Mouse (Mus musculus) megakaryocyte-erythroid progenitor cell, adult 5-6 weeks (primary cell): ENCODE measurements around the gene Mrpl4. TPM values are rescaled to one million over a fixed set of nuclear protein-coding genes. Genes with fewer than 3 reads are reported as not detected.

Experiments
- ATAC-seq: replicated peaks from 2 replicates; pipeline ENCODE4 v1.8.0; 2016; ENCODE audit warnings: mild to moderate bottlenecking, inconsistent platforms; ENCODE audit not compliant: severe bottlenecking, poor library complexity, low FRiP score, low TSS enrichment
- total RNA-seq, 2 experiments: library from RNA; stranded (forward) in 1 of 2; stranded (reverse) in 1 of 2; fragments of 200-1000, 215-1000 nt in 1 of 2; fragments of >200 nt in 1 of 2; fragmentation: Nextera tagmentation in 1 of 2; gene quantifications; 2 replicates each; pipeline ENCODE4 v1.2.3; 2014 to 2017

Gene Mrpl4
- total RNA-seq (2014; fragmentation: Nextera tagmentation), result 66.2 and 78.8 TPM in 2 replicates
- total RNA-seq (2017), result 23.7 and 43.3 TPM in 2 replicates

DNA sequence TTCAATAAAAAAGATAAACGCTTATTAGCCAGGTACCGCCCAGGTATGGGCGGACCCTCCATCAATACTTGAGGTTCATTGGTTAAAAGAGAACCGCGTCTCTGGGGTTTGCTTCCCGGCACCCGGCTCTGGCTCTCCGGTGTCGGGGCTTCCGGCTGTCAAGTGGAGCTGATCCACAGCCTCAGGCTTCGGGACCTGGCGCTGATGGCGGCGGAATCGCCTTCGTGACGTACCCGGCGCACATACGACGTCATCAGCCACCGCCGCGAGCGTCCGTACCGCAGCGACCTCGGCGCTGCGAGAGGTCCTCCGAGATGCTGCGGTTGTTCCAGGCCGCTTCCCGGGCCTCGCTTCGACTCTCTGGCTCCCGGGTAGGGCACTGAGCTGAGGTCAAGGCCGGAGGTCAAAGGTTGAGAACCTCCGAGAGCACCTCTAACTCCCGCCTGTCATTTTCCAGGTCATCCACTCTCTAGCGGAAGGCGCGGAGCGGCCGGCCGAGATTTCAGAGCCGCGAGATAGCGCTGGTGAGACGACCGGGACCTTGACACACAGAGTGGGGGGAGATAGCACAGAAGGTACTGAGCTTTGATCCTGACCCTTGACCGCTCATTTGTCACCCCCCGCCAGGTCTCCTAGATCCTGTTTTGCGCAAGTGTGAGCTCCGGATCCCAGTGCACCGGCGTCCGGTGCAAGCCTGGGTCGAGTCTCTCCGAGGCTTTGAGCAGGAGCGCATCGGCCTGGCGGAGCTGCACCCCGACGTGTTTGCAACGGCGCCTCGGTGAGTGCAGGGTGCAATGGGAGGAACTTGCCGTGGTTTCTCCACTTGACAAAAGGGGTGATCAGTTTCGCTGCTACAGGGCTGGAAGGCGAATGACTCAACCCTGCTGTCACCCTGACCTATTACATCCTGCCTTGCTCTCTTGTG, at the start of gene Mrpl4:
Gene Mrpl4, plus strand, starts transcription at position 112 of the 925 bp plus-strand sequence.
- ATAC-seq, result peak; percentile 86

- ATAC-seq, result no peak
Observed at GRCm38 (mm10) chr9:20956989-20957388, 45.5 kb upstream of the Mrpl4 start.

DNA sequence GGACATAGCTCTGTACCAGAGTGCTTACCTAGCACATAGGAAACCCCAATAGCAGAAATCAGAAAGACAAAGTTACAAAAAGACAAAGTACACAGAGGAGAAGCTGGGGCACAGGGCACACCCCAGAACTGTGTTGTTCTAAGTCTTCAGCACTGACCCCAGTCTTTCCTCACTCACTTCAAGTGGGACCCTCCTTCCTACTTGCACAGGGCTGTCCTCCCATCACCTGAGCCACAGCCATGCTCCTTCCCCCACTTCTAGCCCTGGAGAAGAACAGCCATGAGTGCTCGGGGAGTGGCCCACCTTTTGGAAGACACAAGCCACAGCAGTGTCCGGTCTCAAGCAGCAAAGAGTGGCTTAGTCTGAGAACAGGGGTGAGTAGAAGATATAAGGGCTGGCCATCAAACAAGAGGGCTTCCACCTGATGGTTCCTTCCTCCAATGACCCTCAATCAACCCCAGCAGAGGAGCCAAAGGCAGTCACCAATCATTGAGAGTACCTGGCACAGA, 43.1 kb upstream of the Mrpl4 start, which contains the start of gene Dnmt1:
Gene Dnmt1, minus strand, starts transcription at position 459 of the 509 bp plus-strand sequence.
- ATAC-seq, result no peak

- ATAC-seq, result no peak
Observed at GRCm38 (mm10) chr9:20961557-20961956, 41.0 kb upstream of the Mrpl4 start.

DNA sequence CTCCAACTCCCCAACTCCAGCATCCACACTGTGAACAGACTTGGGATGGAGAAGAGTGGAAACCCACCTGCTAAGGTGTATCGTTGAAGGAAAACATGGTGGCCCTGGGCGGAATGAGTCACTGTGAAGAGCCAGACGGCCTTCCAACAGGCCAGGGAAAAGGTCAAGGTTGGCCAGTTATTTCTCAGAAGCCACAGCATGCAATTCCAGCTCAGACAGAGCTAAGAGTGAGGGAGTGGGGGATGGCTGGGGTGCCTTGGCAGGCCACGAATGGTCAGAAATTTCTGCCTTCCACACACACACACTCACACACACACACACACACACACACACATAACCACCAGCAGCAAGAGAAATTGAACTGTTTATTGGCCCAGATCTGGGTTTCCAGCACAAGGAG, 36.9 kb upstream of the Mrpl4 start:
- no peak for ATAC-seq

DNA sequence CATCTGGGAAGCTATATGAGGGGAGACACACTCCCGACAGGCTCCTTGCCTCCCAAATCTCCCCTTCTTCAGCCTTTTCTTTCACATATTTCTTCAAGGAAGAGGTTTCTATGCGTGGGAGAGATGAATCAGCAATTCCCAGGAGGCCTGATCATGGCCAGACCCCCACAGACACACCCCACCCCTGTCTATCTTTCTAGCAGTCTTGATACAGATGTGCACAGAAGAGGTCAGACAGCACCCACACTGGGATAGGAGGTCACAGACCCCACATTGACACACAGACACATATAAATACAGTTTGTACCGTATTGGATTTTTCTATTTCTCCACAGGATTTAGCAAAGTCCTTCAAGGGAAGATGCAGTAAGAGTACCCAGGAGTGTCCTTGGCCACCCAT, 36.5 kb upstream of the Mrpl4 start:
- no peak for ATAC-seq

GRCm38 (mm10) chr9:20966747-20967146, 35.8 kb upstream of the Mrpl4 start:
- ATAC-seq, result no peak

GRCm38 (mm10) chr9:20971751-20972140, 30.8 kb upstream of the Mrpl4 start:
- no peak for ATAC-seq

GRCm38 (mm10) chr9:20972141-20972992, 30.2 kb upstream of the Mrpl4 start:
- no peak for ATAC-seq

GRCm38 (mm10) chr9:20973001-20973681, 29.4 kb upstream of the Mrpl4 start:
- ATAC-seq, result no peak

DNA sequence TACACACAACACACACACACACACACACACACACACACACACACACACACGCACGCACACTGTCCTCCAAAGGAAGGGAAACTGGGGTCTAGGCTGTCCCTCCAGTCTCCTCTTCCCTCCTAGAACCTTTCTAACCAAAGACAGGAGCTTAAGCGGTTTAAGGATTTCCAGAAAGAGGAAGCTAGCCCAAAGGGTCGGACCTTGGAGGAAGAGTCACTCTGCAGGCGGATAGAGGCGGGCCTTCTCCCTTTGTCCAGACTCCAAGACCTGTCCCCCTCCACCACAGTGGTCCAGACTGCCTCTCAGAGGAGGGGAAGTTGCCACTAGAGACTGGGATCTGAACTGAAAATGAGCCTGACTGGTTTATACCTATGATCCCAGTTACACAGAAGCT, 28.9 kb upstream of the Mrpl4 start:
- no peak for ATAC-seq

DNA sequence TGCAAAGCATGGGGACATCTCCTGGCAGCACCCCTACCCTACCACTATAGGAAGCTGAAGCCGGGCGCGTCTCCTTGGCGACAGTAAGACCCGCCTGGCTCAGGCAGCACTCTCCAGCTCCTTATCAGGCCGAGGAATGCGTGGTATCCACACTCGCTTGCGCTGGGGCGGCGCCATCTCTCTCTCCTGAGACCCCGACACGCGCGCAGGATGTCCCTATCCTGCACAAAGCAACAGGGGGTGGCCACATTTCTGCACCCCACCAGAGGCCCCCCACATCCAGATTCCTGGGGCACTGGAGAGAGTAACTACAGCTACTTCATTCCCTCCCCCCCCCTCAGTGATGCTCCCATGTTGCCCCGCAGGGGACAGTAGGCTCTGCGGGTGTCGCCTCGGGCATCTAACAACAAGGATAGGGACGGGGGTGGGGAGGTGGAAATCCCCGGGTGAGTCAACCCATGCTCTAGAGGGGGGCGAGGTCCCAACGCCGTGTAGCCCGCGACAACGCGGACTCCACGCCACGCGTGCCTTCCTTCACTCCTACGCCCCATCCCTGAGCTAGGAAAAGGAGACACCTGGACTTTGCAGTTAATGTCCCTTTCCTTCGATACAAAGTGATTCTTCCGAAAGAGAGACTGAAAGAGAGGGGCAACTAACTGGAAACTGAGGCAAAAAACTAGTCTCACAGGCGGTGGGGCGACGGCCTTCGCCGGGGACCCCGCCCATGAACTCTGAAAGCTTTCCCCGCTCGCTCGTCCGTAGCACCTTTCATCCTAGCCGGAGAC, 26.9 kb upstream of the Mrpl4 start:
- ATAC-seq, result peak; percentile 39

- ATAC-seq, result peak; percentile 70
Observed at GRCm38 (mm10) chr9:20976216-20976960, 26.1 kb upstream of the Mrpl4 start, which contains the start of gene S1pr2. Gene S1pr2, minus strand, starts transcription at chr9:20976781.

DNA sequence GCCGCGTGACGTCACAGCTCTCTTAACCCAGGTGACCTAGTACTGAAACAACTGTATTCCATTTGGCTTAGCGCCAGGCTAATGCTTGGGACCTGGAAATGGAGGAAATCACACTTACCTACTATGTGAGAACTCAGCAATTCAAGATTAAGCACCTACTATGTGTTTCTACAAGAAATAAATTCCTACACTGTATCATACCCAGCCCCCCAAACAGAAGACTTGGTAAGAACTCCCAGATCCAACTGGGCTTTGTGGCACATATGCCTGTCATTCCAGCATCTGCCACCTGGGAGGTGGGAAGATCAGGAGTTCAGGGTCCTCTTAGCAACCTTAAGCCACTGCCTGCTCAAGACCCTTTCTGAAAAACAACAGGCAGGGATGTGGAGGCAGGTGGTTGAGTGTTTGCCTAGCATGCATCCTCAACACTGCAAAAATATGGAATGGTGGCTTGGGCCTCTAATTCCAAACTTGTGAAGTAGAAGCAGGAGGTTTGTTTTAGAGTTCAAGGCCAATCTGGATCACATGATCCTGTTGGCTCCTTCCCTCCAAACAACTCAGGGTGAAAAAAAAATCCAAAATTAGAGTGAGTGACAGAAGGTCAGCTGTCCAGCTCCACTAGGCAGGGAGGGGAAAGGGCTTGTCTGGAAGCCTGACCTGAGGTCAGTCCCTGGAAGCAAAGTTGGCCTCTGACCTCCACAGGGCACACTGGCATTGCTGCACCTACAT, 25.4 kb upstream of the Mrpl4 start:
- no peak for ATAC-seq

DNA sequence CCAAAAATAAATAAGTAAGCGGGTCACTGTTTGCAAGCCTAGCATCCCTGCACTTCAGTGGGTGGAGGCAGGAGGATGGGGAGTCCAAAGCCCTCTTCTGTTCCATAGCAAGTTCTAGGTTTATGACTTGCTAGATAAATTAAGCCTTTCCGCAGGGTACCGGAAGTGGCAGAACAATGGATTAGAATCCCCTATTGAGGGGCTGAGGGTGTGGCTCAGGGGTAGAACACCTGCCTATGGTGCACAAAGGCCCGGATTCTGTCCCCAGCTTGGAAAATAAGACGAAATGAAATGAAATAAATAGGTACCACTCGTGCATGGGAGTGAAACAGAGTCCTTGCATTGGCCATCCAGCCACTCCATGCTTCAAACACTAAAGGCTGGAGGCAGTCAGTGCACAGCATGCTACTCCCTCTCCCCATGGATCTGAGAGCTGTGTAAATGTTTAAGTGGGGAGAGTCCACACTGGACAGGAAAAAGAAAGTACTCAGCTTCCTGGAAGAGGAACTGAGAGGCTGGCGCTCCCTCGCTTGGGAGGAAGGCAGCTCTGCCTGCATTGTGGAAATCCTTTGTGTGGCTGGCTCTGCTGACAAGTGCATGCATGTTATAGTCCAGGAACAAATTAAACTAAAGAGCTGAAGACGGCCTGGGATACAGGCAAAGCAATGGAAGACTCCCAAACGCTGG, 24.0 kb upstream of the Mrpl4 start:
- ATAC-seq, result no peak

- no peak for ATAC-seq
Observed at GRCm38 (mm10) chr9:20979181-20979580, 23.4 kb upstream of the Mrpl4 start.

DNA sequence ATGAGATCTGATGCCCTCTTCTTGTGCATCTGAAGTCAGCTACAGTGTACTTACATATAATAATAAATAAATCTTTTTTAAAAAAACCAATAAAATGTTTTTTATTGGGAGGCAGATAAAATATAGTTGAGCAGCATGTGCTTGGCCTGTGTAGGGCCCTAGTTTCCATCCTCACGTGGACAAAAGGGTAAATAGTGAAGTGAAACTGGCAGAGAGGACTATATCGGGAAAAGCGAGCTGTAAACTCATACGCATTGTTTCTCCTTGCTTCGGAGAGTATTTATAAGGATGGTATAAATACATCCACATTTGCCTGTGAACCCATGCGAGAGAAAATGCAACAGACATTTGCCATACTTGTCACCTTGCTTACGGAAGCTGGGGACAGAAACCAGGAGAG, 22.8 kb upstream of the Mrpl4 start:
- no peak for ATAC-seq
